Mouse (Mus musculus) liver, embryonic 14.5 days (tissue): ENCODE measurements at regions not wholly inside any gene's neighbourhood (a gene's known extent, or its start where the extent isn't known, plus 50 kb on each side); places are given as distances from the start of the nearest gene placed in this dataset.

Source experiments
- CTCF ChIP-seq: IDR thresholded peaks from 2 replicates; pipeline ENCODE4 v1.5.1; 2016; ENCODE audit warnings: antibody characterized with exemption, low read depth, control low read depth
- EP300 ChIP-seq: IDR thresholded peaks from 2 replicates; pipeline ENCODE4 v1.6.1; 2016; ENCODE audit warnings: antibody characterized with exemption, low read depth

GRCm38 (mm10) chr7:117912453-117912852 is 203.5 kb downstream of the Rps15a start:
- TF ChIP-seq CTCF (no peak), EP300 (no peak)
